Mouse (Mus musculus) cerebellum, postnatal 25 days (tissue): ENCODE measurements around the gene Mybpc2.

Experiments
- DNase-seq, 2 experiments: peaks; one replicate each; pipeline ENCODE4 v3.0.0; 2021; ENCODE audit warnings: mixed read lengths in 2 of 2

Gene Mybpc2

DNA sequence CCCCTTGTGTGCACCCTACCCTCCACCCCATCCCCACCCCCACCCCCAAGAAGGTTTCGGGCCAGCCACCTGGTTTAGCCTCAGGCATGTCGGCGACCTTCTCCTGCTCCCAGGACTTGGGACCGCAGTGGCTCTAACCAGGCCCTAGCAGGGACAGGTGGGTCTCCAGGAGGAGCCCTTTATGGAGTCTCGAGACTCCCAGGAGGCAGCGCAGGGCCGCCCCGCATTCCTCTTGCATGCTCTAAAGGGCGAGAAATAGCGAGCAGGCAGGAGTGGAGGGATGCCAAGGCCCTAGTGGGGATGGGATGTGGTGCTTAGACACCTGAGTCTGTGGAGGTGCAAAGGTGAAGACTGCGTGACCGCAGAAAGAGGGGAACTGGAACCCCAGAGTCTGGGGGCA, at the start of gene Mybpc2:
Gene Mybpc2, minus strand, starts transcription at position 155 of the 400 bp plus-strand sequence.
- DNase-seq: peak in 1 of 2 experiments; percentile 52

DNA sequence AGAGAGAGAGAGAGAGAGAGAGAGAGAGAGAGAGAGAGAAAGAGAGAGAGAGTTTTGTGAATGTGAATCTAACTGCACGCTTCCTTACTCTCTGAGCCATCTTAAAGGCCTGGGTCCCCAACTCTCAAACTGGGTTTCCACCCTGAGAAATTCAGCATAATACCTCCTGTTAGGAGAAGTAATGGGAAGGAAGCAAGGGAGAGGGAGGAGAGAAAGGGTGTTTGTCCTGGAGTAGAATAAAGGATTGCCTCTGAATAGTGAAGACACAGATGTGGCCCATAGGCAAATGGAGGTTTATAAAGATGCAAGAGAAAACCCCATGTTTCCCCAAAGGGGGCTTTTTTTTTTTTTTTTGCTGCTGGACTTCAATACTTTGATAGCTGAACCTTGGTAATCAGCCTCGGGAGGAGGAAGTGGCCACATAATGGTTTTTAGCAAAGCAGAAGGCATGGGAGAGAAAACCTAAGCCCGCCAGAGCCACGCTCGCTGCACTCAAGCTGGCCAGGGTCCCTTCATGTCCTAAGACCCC, 48.6 kb upstream of the Mybpc2 start:
- DNase-seq: no peak

DNA sequence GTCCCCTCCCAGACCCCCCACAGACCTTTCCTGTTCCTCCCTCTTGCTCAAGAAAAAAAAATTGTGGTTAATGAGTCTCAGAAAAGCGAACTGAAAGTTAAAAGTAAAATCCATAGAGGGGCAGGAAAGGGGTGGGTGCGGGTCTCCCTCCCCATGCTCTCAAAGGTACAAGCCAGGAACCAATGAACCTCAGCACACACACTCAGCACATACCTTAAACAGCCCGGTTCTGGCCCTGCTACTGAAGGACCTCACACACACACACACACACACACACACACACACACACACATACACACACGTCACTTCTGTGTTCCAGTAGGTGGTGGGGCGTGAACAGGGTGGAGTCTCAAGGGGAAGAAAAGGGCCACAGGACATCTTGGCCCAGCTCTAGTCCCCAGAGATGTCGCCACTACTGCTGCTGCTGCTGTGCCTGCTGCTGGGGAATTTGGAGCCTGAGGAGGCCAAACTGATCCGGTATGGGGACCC, 47.8 kb upstream of the Mybpc2 start, which contains the start of gene Napsa:
Gene Napsa, plus strand, starts transcription at position 168 of the 489 bp plus-strand sequence.
- no peak for DNase-seq

DNA sequence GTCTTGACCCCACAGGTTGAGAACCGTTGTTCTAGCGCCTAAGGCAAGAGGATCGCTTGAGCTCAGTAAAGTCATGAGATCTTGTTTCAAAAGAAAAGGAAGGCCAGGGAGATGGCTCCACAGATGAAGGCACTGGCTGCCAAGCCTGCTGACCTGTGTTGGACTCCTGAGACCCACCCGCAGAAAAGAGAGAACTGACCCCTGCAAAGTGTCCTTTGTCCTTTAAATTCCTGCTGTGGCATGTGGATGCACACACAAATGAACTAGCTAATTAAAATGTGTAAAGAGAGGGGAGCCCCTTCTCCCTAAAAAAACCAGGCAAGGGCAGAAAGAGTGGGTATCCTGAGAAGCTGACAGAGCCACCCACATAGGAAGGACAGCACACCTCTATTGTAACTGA, 47.4 kb upstream of the Mybpc2 start:
- no peak for DNase-seq

DNA sequence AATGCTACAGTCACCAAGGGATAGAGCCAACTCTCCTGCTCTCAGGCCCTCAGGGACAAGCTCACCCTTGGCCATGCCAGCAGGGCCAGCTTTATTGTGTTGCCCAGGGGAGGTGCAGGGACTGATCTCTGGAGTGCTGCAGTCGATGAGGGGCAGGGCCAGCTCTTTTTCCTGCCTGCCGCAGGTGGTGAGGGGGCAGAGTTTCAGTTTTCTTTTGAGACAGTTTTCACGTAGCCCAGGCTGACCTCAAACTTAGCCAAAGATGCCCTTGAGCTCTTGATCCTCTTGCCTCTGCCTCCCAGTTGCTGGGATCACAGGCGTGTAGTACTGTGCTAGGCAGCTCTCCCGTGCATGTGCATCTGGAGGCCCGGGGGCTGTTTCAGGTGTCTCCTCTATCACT, 46.5 kb upstream of the Mybpc2 start:
- DNase-seq: no peak

DNA sequence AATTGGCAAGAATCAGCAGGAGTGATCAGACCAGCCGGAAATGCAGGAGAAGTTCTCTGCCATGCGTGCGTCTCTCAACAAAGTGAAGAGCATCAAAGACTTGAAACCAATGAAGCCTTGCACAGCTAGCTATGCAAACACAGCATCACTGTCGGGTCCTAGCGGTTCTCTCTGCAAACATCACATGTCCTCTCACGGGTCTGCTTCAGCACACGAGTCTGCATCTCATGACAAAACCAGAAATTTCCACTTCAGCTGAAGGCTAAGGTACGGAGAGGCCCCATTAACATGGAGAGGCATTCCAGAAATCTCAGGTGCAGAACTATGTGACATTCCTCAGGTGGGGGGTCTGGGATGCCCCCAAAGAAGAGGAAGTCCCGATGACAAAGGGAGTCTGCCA, 44.3 kb upstream of the Mybpc2 start:
- no peak for DNase-seq

DNA sequence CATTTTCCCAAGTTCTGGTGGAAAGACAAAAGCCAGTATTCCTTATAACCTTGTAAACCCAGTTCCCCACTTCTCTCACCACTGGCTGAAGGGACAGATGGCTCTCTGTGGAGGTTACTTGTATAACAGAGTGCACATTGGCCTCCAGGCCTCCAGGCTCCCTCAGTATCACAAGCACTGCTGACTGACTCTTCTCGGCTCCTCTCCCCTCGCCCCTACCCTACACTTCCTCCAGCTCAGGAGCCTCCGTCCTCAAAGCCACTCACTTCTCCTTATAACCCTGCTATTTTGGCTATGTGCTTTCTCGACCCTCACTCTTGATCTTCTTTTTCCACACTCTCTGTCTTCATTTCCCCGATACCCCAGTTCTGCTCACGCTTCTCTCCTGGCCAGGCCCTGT, 41.0 kb upstream of the Mybpc2 start:
- DNase-seq: no peak

DNA sequence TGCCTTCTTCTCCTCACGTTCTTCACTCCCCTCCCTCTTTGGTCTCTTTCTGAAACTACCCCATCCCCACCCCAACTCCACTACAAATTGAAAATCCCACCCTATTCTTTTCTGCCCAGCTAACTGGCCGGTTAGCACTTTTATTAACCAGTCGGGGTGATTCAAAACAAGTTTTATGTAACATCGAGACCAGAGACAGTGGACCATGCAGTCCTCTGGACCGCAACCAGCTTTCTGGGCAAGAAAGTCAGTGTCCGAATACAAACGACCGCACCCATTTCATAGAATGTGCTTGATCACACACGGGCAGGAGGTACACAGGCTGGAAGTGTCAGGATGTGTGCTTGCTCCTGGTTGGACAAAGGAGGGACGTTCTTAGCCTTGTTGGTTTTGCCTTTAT, 40.0 kb upstream of the Mybpc2 start:
- no peak for DNase-seq

DNA sequence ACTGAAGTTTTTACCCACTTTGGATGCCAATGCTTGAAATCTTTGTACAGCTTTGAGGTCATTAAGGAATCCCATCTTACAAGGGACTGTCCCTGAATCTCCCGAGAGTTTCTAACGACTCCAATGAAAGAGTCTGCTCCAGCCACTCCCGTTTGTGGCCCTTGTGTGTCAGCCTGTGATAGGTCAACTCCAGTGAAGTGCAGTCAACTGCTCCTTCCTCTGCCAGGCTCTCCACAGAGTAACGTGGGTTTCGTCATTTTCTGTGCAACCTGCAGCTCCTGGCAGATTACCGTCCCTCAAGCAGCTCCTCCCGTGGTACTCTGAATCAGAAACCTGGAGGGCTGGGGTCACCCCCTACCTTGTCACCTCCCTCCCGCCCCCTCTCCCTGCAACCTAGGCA, 38.8 kb upstream of the Mybpc2 start:
- no peak for DNase-seq

DNA sequence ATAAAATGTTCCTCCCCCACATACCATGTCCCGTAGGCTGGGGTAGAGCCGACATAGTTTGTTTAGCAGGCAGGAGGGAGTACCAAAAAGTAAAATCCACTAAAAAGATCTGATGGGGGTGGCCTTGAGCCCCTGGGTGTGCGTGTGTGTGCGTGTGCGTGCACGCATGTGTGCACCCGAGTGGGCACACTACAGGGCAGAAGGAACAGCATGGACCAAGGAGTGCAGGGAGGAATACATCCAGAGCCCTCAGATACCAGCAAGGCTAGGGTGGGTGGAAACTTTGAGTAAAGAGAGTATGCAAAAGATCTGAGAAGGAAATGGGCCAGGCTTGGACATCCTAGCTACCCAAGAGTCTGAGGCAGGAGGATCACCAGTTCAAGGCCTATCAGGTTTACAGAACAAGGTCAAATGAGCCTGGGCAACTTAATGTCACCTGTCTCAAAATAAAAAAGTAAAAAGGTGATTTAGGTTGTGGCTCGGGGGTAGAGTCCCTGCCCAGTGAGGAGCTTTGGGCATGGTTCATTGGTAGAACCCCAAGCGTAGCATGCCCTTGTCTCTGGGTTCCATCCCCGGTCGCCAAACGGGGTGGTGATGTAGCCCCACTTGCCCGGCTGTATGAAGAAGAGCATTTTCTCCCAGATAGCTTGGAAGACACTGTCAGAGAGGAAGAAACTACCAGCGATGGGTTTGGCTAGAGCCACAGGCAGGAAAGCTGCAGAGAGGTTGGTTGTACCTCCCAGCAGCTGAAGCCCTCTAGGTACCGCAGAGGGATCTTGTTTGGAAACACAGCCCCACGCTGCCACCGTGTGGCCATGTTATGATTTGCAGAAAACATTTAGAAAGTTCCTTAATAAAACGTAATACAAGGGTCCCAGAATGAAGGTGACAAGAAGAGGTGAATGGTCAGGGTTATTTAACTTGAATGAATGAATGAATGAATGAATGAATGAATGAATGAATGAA, 36.3 kb upstream of the Mybpc2 start:
- DNase-seq: peak; percentile 86 to 92

DNA sequence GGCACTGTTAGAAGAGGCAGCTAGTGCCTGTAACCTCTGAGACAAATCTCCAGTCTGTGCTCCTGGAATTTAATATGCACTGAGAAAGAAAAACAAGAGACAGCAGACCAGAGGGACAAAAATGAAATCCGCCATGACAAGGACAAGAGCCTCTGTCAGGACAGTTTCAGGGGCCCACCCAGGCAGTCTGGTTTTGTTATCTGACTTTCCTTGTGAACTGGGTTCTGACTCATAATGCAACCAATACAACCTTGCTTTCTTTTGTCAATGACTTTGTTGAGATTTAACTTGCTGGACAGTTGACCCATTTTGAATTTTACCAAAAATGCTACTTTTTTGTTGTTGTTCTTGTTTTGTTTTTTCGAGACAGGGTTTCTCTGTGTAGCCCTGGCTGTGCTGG, 33.2 kb upstream of the Mybpc2 start:
- DNase-seq: no peak

DNA sequence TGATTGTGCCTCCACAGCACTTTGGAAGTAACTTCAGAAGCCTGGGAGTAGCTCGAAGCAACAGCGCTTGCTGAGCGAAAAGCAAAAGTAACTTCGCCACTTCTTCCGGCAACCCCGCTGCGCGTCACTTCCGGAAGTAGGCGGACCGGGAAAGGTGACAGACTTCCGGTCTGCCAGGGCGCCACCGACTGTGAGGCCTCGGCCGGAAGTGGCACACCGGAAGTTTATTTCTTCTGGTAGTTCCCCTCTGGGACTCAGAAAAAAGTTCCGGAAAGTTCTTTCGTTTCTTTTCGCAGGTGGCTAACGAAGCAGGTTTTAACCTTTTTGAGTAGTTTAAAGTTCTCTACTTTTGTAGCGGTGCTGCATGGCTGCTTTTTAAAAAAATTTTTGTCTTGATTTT, 29.4 kb upstream of the Mybpc2 start, which contains the start of gene Nr1h2:
Gene Nr1h2, minus strand, starts transcription at position 126 of the 400 bp plus-strand sequence.
- DNase-seq: peak; percentile 94 to 97

DNA sequence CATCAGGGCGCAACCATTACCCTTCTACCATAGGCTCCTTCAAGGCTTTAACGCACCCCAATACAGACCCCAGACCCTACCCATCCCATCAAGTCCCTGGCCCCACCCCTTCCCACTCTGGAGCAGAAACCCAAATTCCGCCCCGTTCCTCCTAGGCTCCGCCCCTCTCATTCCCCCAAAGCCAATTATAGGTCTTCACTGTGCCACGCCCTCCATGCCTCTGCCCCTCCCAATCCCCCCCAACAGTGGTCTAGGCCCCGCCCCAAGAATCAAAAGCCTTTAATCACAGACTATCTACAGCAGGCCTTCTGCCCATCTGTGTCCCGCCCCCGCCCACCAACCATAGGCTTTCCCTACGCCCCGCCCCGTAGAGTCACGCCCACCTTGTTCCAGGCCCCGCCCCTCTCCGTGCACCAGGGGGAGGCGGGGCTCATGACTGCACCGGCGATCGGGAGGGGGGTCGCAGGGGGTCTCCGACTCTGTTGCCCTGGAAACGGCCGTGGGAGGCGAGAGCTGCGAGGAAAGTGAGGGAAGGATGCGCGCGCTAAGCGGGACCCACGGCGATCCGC, 28.8 kb upstream of the Mybpc2 start:
- DNase-seq: peak in 1 of 2 experiments; percentile 79

DNA sequence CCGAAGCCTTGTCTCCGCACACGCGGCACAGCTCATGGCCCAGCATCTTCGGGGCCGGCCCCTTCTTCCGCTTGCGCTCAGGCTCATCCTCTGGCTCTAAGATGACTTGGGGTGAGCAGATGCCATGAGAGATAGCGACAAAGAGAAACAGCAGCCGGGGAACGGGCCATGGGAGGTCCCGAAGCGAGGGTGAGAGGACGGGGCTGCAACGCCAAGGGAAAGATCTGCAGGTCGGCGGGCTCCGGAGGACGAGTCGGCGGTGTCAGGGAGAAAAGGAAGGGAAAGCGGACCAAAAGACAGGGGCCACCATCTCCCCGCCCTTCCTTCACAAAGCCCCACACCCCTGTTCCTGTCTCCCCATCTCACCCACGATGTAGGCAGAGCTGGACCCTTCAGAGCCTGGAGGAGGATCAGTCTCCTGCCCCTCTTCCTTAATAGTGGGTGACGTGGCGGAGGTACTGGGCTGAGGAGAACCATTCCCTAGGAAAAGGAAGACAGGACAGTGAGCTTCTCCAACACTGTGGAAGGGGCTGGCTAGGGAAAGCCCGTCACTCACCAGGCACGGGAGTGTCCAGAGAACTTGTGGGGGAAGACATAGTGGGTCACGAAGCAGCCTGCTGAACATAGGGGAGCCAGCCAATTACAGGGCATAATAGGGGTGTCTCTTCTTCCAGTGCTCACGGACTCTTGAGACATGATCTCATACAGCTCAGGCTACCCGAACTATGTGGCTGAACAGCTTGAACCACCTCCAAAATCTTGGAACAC, 27.9 kb upstream of the Mybpc2 start:
- no peak for DNase-seq

DNA sequence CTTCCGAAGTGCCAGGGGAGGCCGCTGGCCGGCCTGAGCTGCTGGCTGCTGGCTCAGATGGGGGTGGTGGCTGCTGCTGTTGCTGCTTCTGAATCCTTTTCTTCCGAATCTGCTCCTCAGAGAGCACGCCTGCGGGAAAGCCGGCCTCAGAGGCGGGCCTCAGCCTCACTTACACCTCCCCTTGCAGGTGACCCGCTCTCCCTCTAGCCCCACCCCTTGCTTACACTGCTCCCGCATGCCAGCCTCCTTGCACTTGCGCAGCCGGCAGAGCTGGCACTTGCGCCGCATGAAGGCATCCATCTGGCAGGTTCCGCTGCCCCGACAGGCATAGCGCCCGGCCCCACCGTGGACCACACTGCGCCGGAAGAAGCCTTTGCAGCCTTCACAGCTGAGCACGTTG, 27.3 kb upstream of the Mybpc2 start:
- peak in 1 of 2 experiments; percentile 56 for DNase-seq

DNA sequence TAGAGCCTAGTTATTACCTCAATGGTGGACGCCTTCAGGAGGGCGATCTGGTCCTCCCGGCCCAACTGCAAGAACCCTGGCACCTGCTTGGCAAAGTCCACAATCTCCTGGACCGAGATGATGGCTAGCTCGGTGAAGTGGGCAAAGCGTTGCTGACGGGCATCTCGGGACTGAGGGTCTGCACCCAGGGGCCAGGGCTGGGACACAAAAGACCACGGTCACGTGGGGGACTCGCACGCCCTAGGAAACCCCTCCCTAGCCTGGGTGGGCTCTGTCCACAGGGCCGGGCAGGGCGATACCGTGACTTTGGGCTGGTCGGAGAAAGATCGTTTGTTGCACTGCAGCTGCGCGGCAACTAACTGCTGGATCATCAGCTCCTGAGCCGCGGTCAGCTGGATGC, 26.8 kb upstream of the Mybpc2 start:
- DNase-seq: no peak

DNA sequence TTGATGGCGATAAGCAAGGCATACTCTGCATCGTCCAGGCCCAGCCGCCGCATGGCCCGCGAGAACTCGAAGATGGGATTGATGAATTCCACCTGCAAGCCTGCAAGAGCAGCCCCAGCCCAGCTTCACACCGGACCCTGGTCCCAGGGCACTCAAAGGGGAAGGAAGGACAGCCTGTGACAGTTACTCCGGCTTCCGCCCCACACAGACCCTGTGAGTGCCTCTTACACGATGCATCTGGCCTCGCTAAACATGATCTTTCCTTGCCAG, 25.9 kb upstream of the Mybpc2 start:
- DNase-seq: no peak

DNA sequence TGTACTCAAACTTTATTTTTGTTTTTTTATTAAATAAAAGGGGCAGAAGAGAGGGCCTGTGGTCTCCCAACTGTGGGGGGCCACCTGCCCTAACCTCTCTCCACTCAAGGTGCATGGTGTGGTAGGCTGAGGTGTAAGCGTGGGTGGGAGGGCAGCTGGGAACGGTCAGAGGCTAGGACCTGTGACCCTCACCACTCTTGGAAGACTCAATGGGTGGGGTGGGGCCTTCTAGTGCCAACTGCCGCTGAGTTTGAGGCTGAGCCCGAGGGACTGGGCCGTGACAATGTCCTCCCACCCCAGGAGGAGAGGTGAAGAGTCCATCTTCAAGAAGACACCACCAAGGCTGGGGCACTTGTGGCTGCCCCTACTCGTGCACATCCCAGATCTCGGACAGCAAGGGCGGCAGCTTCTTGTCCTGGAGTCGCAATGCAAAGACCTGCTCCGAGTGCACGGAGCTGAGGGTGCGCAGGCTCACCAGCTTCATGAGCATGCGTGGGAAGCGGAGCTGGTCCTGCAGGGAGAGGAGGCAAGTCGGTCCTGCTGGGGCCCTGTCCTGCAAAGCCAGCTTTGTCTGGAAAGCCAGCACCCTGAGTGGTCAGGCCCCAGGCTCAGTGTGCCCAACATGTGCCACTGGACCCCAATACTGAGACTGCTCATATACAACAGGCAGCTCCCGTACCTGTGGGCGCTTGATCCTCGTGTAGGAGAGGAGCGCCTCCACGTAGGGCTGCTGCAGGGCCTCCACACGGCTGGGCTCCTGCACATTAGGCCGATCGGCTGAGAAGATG, 25.4 kb upstream of the Mybpc2 start:
- no peak for DNase-seq

DNA sequence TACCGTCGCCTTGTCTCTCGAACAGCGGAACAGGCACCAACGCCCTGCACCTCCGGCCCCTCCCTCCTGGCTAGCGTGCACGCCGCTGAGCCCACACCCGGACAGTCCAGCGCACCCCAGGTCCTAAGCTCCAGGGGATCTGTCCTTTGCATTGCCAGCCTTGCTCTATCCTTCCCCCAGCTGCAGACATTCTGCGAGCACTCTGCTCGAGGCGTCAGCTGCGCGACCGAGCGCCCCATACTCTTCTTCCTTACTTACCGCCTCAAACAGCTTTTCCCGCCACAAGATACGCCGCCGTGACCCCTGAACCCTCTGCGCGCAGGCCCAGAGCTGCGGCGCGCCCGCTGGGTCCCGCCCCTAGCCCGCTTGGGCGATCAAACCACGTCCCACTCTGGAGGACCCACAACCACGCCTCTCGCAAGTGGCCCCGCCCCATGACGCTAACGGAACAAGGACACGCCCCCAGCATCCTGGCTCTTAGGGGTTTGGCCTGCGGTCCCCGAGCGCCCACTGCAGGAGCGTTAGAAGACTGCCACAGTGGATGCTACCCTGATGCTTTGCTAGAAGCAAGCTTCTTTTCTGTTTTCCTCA, 24.1 kb upstream of the Mybpc2 start, which contains the start of gene Pold1:
Gene Pold1, minus strand, starts transcription at position 353 of the 591 bp plus-strand sequence.
- peak; percentile 99 for DNase-seq

DNA sequence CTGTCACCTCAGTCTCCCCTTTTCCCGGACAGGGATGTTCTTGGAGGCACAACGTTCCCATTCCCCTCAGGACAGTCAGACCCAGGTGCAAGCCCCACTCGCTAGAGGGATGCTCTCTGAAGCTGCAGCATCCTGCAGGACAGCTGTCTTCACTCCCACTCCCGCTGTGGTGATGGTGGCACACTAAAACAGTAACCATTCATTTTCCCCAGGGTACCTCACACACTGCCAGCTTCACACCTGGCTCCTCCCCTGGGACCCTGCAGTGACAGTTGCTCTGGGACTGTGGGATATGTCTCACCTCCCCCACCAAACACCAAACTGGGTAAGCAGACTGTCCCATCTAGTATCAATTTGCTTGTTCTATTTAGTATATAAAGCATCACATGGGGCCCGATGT, 23.3 kb upstream of the Mybpc2 start:
- DNase-seq: no peak

DNA sequence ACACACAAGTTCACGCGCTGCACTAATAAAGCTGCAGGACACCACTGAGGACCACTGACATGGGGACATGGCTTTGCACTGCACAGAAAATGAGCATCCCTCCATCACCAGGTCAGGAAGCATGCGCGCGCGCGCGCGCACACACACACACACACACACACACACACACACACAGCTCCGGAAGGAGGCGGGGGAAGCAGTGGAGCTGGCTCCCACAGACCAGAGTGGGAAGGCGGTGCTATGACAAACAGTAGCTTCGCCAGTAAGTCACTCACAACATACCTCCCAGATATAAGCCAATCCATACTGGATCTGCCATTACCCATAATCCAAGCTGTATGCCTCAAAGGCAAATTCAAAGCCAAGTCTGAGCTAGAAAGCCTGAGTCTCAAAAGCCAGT, 22.6 kb upstream of the Mybpc2 start:
- no peak for DNase-seq

DNA sequence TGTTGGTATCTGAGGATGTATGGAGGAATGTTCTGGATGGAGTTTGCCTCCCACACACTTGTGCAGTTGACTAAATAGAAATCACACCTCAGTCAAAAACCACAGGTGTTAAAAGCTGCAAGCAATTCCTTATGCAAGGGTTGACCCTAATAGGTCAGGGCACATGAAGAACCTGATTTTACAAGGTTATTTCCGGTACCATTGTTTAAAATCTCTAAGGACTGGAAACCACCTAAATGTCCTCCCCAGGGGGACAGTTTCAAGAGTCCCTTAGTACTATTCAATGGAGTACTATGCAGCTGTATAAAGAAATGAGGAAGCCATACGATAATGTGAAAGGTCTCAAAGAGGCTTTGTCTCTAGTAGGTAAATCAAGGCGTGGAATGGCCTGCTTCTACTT, 21.8 kb upstream of the Mybpc2 start:
- DNase-seq: no peak
